Mouse (Mus musculus) ES-E14 (cell line): ENCODE data around the gene Gnb5.

Experiments used
- CHD2 ChIP-seq: IDR thresholded peaks from 2 replicates; pipeline ENCODE4 v1.6.1; 2014; ENCODE audit warnings: mild to moderate bottlenecking, low read depth, low read length, inconsistent platforms
- HCFC1 ChIP-seq: IDR thresholded peaks from 2 replicates; pipeline ENCODE4 v1.6.1; 2012; ENCODE audit warnings: low read length, inconsistent platforms, borderline replicate concordance; ENCODE audit not compliant: insufficient read depth

- TF ChIP-seq HCFC1 (no peak), CHD2 (no peak)
Measured at GRCm38 (mm10) chr9:75274486-75274885, 31.6 kb upstream of the Gnb5 start.
